Mouse (Mus musculus) neural tube, embryonic 14.5 days (tissue): ENCODE results near the gene Sgta. TPM values are rescaled to one million over a fixed set of nuclear protein-coding genes. Genes with fewer than 3 reads are reported as not detected.

Source experiments
- ATAC-seq: fragments of 200-750 bp; cut with Nextera tagmentation; 2 replicates; pipeline ENCODE4 v1.8.0; 2017; ENCODE audit warnings: low read depth, mild to moderate bottlenecking, moderate TSS enrichment, moderate library complexity
- H3K27ac ChIP-seq: fragments of 300-500 bp; sonication (generic); 2 replicates; pipeline ENCODE4 v1.5.1; 2014; ENCODE audit warnings: low read depth, mild to moderate bottlenecking, control low read depth, low read length, moderate library complexity, mixed read lengths
- H3K27me3 ChIP-seq: fragments of 300-500 bp; sonication (generic); 2 replicates; pipeline ENCODE4 v1.6.1; 2014; ENCODE audit warnings: low read length; ENCODE audit not compliant: control insufficient read depth, insufficient read depth
- H3K36me3 ChIP-seq: fragments of 300-500 bp; sonication (generic); 2 replicates; pipeline ENCODE4 v1.6.1; 2014; ENCODE audit warnings: low read length, mixed read lengths; ENCODE audit not compliant: control insufficient read depth, insufficient read depth
- H3K4me1 ChIP-seq: fragments of 300-500 bp; sonication (generic); 2 replicates; pipeline ENCODE4 v1.6.1; 2014; ENCODE audit warnings: low read length; ENCODE audit not compliant: control insufficient read depth, insufficient read depth
- H3K4me2 ChIP-seq: fragments of 300-500 bp; sonication (generic); 2 replicates; pipeline ENCODE4 v1.6.1; 2014; ENCODE audit warnings: mild to moderate bottlenecking, low read depth, low read length, control low read depth
- H3K4me3 ChIP-seq: fragments of 300-500 bp; sonication (generic); 2 replicates; pipeline ENCODE4 v1.5.1; 2014; ENCODE audit warnings: low read depth, low read length, control low read depth, mixed read lengths
- H3K9ac ChIP-seq: fragments of 300-500 bp; sonication (generic); replicated peaks from 2 replicates; pipeline ENCODE4 v1.6.1; 2014; ENCODE audit warnings: low read depth, mild to moderate bottlenecking, control low read depth, low read length, mixed read lengths
- H3K9me3 ChIP-seq: fragments of 300-500 bp; sonication (generic); 2 replicates; pipeline ENCODE4 v1.6.1; 2016; ENCODE audit warnings: low read length; ENCODE audit not compliant: control insufficient read depth
- WGBS: fragments of 180-500 bp; shearing (Covaris S2); extraction: QIAGEN DNeasy Blood & Tissue Kit; methylation state at CpG from one replicate; pipeline ENCODE4 v1.1.7; 2014; 5-methylcytosine and 5-hydroxymethylcytosine counted together
- polyA plus RNA-seq: library from polyadenylated mRNA; unstranded; fragments of >200 nt; fragmentation: Nextera tagmentation; extraction: Ambion mirVana; gene quantifications from 2 replicates; pipeline ENCODE4 v1.2.1, GENCODE M21; 2014

The Sgta gene
- polyA plus RNA-seq, 1 experiment from 2014 or later: 279 TPM

DNA sequence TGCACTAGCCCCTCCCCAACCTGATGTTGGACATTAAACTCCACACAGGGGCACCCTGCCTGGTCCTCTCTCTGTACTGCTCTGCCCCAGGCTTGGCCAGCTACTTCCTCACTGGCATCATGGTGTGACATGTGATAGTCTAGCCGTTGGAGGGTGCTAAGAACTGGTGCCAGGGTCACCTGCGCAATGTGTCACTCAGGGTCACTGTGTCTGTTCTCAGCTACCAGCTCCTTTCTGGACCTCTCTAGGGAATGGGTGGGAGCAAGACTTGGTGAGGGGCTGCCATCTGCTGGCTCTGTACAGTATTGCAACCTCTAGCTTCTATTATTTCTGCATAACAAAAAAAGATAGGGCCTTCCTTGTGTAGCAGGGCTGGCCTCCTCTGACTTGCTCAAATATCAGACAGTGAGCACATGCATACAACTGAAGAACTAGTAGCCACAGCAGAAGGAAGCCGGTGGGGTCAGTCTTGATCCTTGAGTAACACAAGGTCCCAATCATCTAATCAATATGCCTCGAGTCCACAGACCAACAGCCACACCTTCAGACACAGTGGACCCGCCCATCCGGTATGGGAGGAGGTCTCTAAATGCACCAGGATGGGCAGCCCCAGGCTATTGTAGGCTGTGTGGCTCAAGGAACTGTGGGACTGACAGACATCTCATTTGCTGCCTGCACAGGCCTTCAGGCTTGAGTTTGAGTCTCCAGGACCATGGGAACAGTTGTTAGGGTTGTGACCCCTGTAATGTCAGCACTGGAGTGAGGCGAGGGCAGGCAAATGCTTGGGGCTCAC, 22.4 kb upstream of the Sgta start:
- Histone ChIP-seq H3K4me1 (no peaks in the 10 kb centered on the region), H3K36me3 (peaks cover 36% of the 10 kb centered on the region), H3K4me3 (no peak overlapping the region), H3K4me2 (no peak overlapping the region), H3K27ac (no peak overlapping the region), H3K9ac (no peak overlapping the region), H3K9me3 (no peaks in the 10 kb centered on the region), H3K27me3 (no peaks in the 10 kb centered on the region)
- WGBS: 85% methylated on average over 7 of the region's 7 CpGs
- peak; percentile 33; the same call in 1 of the 2 replicates for ATAC-seq

DNA sequence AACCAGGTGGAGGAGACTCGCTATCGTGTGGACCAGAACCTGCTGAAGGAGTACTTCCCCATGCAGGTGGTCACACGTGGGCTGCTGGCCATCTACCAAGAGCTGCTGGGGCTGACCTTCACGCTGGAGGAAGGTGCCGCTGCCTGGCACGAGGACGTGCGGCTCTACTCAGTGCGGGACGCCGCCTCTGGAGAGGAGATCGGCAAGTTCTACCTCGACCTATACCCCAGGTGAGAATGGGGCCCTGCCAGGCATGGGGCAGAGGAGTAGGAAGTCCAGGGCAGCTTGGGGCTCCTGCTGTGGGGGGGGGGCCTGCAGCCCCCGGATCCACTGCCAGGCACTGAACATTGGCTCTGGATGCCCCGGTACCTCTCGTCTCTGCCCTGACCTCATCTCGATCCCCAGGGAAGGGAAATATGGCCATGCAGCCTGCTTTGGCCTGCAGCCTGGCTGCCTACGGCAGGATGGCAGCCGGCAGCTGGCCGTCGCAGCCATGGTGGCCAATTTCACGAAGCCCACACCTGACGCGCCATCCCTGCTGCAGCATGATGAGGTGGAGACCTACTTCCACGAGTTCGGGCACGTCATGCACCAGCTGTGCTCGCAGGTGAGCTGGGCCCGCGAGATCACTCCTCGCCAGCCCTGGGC, 20.2 kb upstream of the Sgta start:
- Histone ChIP-seq H3K4me3 (no peak overlapping the region), H3K4me2 (no peak overlapping the region), H3K36me3 (peaks cover 38% of the 10 kb centered on the region), H3K4me1 (no peaks in the 10 kb centered on the region), H3K27ac (no peak overlapping the region), H3K27me3 (no peaks in the 10 kb centered on the region), H3K9me3 (no peaks in the 10 kb centered on the region), H3K9ac (no peak overlapping the region)
- 96% methylated on average over 31 of the region's 31 CpGs for WGBS
- ATAC-seq: no peak

DNA sequence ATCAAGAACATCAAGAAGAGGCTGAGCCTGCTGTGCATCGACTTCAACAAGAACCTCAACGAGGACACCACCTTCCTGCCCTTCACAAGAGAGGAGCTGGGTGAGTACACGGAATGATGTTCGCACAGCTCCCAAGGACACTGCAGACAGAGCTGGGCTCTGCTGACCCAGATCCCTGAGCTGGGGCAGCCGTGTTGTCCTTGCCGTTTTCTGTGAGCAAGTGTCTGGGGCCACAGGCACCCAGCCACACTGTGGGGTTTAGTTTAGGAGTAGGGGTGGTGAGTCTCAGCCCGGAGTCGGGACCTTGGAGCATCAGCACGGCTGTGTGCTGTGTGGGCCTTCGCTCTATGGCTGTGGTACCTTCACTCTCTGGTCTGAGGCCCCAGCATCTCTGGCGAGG, 17.9 kb upstream of the Sgta start:
- H3K9ac ChIP-seq: no peak overlapping the region
- no peak overlapping the region for H3K27ac ChIP-seq
- no peaks in the 10 kb centered on the region for H3K9me3 ChIP-seq
- H3K4me2 ChIP-seq: no peak overlapping the region
- WGBS: 93% methylated on average over 11 of the region's 11 CpGs
- H3K4me1 ChIP-seq: no peaks in the 10 kb centered on the region
- H3K4me3 ChIP-seq: no peak overlapping the region
- H3K36me3 ChIP-seq: peaks cover 49% of the 10 kb centered on the region
- no peaks in the 10 kb centered on the region for H3K27me3 ChIP-seq
- no peak for ATAC-seq

DNA sequence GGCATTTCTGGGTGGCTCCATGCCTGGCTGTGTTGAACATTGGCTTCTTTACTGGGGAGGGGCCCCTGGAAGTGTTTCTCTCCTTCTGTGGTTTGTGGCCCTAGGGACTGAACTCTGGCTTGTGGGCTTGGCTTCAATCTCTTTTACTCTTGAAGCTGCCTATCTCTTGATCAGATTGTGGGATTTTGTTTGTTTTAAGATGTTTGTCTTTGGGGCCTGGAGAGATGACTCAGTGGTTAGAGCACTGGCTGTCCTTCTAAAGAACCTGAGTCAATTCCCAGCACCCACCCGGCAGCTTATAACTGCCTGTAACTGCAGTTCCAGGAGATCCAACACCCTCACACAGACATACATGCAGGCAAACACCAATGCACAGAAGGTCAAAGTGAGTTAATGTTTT, 16.4 kb upstream of the Sgta start:
- Histone ChIP-seq H3K4me2 (no peak overlapping the region), H3K4me1 (no peaks in the 10 kb centered on the region; the same call in 1 of the 2 replicates), H3K9ac (no peak overlapping the region), H3K9me3 (no peaks in the 10 kb centered on the region), H3K27me3 (no peaks in the 10 kb centered on the region), H3K4me3 (no peak overlapping the region), H3K27ac (no peak overlapping the region), H3K36me3 (peaks cover 41% of the 10 kb centered on the region)
- ATAC-seq: no peak
- WGBS: 96% methylated on average over 1 of the region's 1 CpGs

DNA sequence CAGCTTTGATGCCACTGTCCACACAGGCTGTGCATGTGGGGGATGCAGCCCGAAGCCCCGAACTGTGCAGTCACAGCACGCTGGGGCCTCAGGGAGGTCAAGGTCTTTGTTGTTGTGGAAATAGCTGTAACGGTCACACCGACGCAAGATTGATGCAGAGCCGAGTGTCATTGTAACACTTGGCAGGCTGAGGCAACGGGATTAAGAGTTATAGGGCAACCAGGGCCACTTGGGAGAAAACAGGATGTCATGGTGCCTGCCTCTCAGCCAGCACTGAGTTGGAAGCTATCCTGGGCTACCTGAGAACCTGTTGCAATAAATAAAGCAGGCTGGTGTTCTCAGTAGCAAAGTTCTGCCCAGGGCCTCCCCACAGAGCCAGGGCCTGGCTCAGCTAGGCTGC, 15.8 kb upstream of the Sgta start:
- H3K27me3 ChIP-seq: no peaks in the 10 kb centered on the region
- 46% methylated on average over 8 of the region's 8 CpGs for WGBS
- H3K9me3 ChIP-seq: no peaks in the 10 kb centered on the region
- no peak overlapping the region for H3K9ac ChIP-seq
- no peak for ATAC-seq
- H3K4me2 ChIP-seq: no peak overlapping the region
- no peak overlapping the region for H3K27ac ChIP-seq
- H3K4me3 ChIP-seq: no peak overlapping the region
- H3K36me3 ChIP-seq: peaks cover 35% of the 10 kb centered on the region
- peaks cover 3% of the 10 kb centered on the region for H3K4me1 ChIP-seq

DNA sequence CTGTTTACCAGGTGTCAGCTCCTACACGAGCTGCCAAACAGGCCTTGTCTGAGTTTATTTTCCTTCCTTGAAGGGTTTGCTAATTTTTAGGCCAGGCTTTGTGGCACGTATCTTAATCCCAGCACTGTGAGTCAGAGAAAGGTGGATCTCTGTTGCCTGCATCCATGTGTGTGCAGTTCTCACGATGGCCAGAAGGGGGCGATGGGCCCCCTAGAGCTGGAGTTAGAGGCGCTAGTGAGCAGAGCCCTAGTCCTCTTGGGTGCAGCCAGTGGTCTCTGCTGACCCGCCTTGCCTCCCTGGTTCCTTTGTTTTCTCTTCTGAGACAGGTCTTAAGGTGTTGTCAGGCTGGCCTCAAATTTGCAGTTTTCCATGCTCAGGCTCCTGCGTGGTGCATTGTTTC, 13.5 kb upstream of the Sgta start:
- H3K4me3 ChIP-seq: no peak overlapping the region
- WGBS: 70% methylated on average over 7 of the region's 7 CpGs
- no peak for ATAC-seq
- no peak overlapping the region for H3K4me2 ChIP-seq
- no peak overlapping the region for H3K9ac ChIP-seq
- H3K27ac ChIP-seq: no peak overlapping the region
- H3K9me3 ChIP-seq: no peaks in the 10 kb centered on the region
- peaks cover 14% of the 10 kb centered on the region; the same call in 1 of the 2 replicates for H3K36me3 ChIP-seq
- H3K4me1 ChIP-seq: peaks cover 13% of the 10 kb centered on the region
- H3K27me3 ChIP-seq: no peaks in the 10 kb centered on the region

DNA sequence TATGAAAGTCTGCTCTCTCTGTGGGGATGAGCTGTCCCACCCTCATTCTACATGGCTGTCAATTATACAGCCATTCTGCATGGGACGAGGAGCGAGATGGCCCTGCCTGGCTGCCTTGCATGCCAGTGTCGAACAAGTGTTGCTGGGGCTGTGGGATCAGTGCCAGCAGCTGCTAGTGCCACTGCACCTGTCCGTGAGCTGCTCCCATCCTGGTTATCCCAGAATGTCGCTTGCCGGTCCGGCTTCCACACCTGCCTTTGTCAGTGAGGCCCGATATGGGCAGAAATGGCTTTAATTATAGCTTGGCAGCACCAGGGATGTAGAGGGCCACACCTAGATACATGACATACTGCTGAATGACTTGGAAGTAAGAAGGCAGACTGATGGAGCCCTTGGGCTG, 12.3 kb upstream of the Sgta start:
- Histone ChIP-seq H3K4me2 (no peak overlapping the region), H3K36me3 (peaks cover 13% of the 10 kb centered on the region; the same call in 1 of the 2 replicates), H3K4me3 (no peak overlapping the region), H3K9me3 (no peaks in the 10 kb centered on the region), H3K9ac (no peak overlapping the region), H3K4me1 (peaks cover 13% of the 10 kb centered on the region), H3K27me3 (no peaks in the 10 kb centered on the region), H3K27ac (no peak overlapping the region)
- WGBS: 93% methylated on average over 8 of the region's 8 CpGs
- ATAC-seq: no peak

DNA sequence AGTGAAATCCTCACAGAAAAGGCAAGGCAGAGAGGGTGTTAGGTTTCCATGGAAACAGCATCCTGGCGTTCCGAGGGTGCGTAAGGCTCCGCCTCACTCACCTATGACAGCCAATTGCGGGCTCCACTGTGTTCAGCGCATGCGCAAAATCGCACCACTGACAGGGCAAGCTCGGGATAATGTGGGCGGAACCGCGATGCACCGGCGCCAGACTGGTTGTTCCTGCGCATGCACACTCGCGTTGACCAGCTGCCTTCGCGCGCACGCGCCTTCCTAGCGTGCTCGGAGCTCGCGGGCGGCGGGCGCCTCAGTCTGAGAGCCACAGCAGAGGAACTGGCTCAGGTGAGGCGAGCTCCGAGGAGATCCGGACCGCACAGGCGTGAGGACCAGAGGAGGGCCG, 9.9 kb upstream of the Sgta start, which contains the start of gene Thop1:
Gene Thop1 (plus strand): TSS at position 200 of the 400 bp plus-strand sequence.
- Histone ChIP-seq H3K27me3 (no peaks in the 10 kb centered on the region), H3K27ac (peak within 1 kb of the TSS; percentile 76), H3K9ac (peak within 1 kb of the TSS; percentile 71), H3K36me3 (peaks cover 11% of the 10 kb centered on the region; the same call in 1 of the 2 replicates), H3K4me2 (peak within 1 kb of the TSS; percentile 79), H3K4me3 (peak within 1 kb of the TSS; percentile 69), H3K4me1 (peaks cover 13% of the 10 kb centered on the region), H3K9me3 (no peaks in the 10 kb centered on the region)
- under 1% methylated on average over 35 of the region's 35 CpGs for WGBS
- ATAC-seq: peak; percentile 96

DNA sequence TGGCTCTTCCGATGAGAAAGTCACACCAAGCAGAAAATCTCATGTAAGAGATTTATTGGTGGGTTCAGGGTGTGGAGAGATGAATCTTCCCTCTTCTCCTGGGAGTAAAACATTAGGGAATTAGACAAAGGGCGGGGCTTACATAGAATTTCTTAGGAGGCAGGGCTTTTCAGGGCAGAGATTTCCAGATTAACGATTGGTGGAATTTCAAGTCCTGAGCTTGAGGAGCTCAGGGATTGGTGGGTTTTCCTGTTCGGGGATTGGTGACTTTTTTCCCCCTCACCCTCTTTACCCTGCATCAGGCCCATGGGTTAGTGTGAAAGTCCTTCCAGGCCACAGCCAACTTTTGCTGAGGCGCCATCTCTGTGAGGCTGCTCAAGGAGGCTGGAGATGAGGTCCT, 8.7 kb upstream of the Sgta start:
- ATAC-seq: no peak
- peaks cover 6% of the 10 kb centered on the region; the same call in 1 of the 2 replicates for H3K36me3 ChIP-seq
- no peak overlapping the region for H3K4me2 ChIP-seq
- H3K9ac ChIP-seq: no peak overlapping the region
- H3K27ac ChIP-seq: no peak overlapping the region
- H3K4me1 ChIP-seq: peaks cover 13% of the 10 kb centered on the region
- H3K4me3 ChIP-seq: no peak overlapping the region
- WGBS: 77% methylated on average over 5 of the region's 5 CpGs
- no peaks in the 10 kb centered on the region for H3K27me3 ChIP-seq
- H3K9me3 ChIP-seq: no peaks in the 10 kb centered on the region
